Mouse (Mus musculus): ENCODE data around the gene Ier5. TPM values are rescaled to one million over a fixed set of nuclear protein-coding genes. Genes with fewer than 3 reads are reported as not detected.

Ier5 gene
- total and polyA plus RNA-seq, 3 experiments: 6.8 to 12.6 (median 7.8) TPM

GRCm38 (mm10) chr1:155086416-155086815 is 13.0 kb downstream of the Ier5 start:
- Histone ChIP-seq H3K4me1 (ENCODE audit: insufficient read depth, low read depth, low read length) (peaks cover 69% of the 10 kb centered on the region), H3K4me3 (ENCODE audit: low read depth, low read length) (no peak overlapping the region), H3K27me3 (ENCODE audit: insufficient read depth, low read length) (peaks cover 22% of the 10 kb centered on the region), H3K36me3 (replicated peaks) (no peaks in the 10 kb centered on the region), H3K9me3 (replicated peaks) (no peaks in the 10 kb centered on the region)
- ATAC-seq (ENCODE audit: extremely low read depth, insufficient number of reproducible peaks, low FRiP score, poor library complexity, severe bottlenecking): no peak
- TF ChIP-seq CTCF (IDR thresholded peaks at IDR 0.05; ENCODE audit: low read depth, low read length) (no peak), TAL1 (conservative IDR thresholded peaks at IDR 0.05; ENCODE audit: low read depth, low read length) (no peak), GATA2 (IDR thresholded peaks at IDR 0.05; ENCODE audit: borderline replicate concordance, low read depth, low read length) (no peak), GATA1 (IDR thresholded peaks at IDR 0.05; ENCODE audit: borderline replicate concordance, low read length) (no peak)
- no peak for DNase-seq (ENCODE audit: low spot score)

GRCm38 (mm10) chr1:155084839-155085238 is 14.6 kb downstream of the Ier5 start:
- no peaks in the 10 kb centered on the region for H3K9me3 ChIP-seq (replicated peaks)
- DNase-seq (ENCODE audit: low spot score) (no peak), ATAC-seq (ENCODE audit: extremely low read depth, insufficient number of reproducible peaks, low FRiP score, poor library complexity, severe bottlenecking) (no peak)
- H3K4me3 ChIP-seq (ENCODE audit: low read depth, low read length): no peak overlapping the region
- H3K36me3 ChIP-seq (replicated peaks): no peaks in the 10 kb centered on the region
- H3K27me3 ChIP-seq (ENCODE audit: insufficient read depth, low read length): peaks cover 21% of the 10 kb centered on the region
- TF ChIP-seq GATA1 (IDR thresholded peaks at IDR 0.05; ENCODE audit: borderline replicate concordance, low read length) (no peak), TAL1 (conservative IDR thresholded peaks at IDR 0.05; ENCODE audit: low read depth, low read length) (no peak), POLR2AphosphoS5 (IDR thresholded peaks at IDR 0.05; ENCODE audit: insufficient replicate concordance, low read depth, low read length) (no peak), CTCF (IDR thresholded peaks at IDR 0.05; ENCODE audit: low read depth, low read length) (no peak), GATA2 (IDR thresholded peaks at IDR 0.05; ENCODE audit: borderline replicate concordance, low read depth, low read length) (no peak)
- peaks cover 71% of the 10 kb centered on the region for H3K4me1 ChIP-seq (ENCODE audit: insufficient read depth, low read depth, low read length)

GRCm38 (mm10) chr1:155083271-155084265 is 15.9 kb downstream of the Ier5 start:
- peak overlapping the region; percentile 73 for H3K4me3 ChIP-seq (ENCODE audit: low read depth, low read length)
- H3K36me3 ChIP-seq (replicated peaks): no peaks in the 10 kb centered on the region
- no peaks in the 10 kb centered on the region for H3K9me3 ChIP-seq (replicated peaks)
- ATAC-seq (ENCODE audit: extremely low read depth, insufficient number of reproducible peaks, low FRiP score, poor library complexity, severe bottlenecking) (peak; percentile 60), DNase-seq (ENCODE audit: low spot score) (peak; percentile 81)
- peaks cover 62% of the 10 kb centered on the region for H3K4me1 ChIP-seq (ENCODE audit: insufficient read depth, low read depth, low read length)
- TF ChIP-seq POLR2AphosphoS5 (IDR thresholded peaks at IDR 0.05; ENCODE audit: insufficient replicate concordance, low read depth, low read length) (no peak), CTCF (IDR thresholded peaks at IDR 0.05; ENCODE audit: low read depth, low read length) (no peak), GATA2 (IDR thresholded peaks at IDR 0.05; ENCODE audit: borderline replicate concordance, low read depth, low read length) (no peak), TAL1 (conservative IDR thresholded peaks at IDR 0.05; ENCODE audit: low read depth, low read length) (no peak), GATA1 (IDR thresholded peaks at IDR 0.05; ENCODE audit: borderline replicate concordance, low read length) (no peak)
- H3K27me3 ChIP-seq (ENCODE audit: insufficient read depth, low read length): peaks cover 29% of the 10 kb centered on the region

GRCm38 (mm10) chr1:155082965-155083268 is 16.5 kb downstream of the Ier5 start:
- Histone ChIP-seq H3K36me3 (replicated peaks) (no peaks in the 10 kb centered on the region), H3K4me3 (ENCODE audit: low read depth, low read length) (peak overlapping the region; percentile 73), H3K4me1 (ENCODE audit: insufficient read depth, low read depth, low read length) (peaks cover 62% of the 10 kb centered on the region), H3K9me3 (replicated peaks) (no peaks in the 10 kb centered on the region), H3K27me3 (ENCODE audit: insufficient read depth, low read length) (peaks cover 34% of the 10 kb centered on the region)
- DNase-seq (ENCODE audit: low spot score) (peak; percentile 33), ATAC-seq (ENCODE audit: extremely low read depth, insufficient number of reproducible peaks, low FRiP score, poor library complexity, severe bottlenecking) (no peak)
- no peak for TF ChIP-seq CTCF (IDR thresholded peaks at IDR 0.05; ENCODE audit: low read depth, low read length)
- no peak for TF ChIP-seq POLR2AphosphoS5 (IDR thresholded peaks at IDR 0.05; ENCODE audit: insufficient replicate concordance, low read depth, low read length)
- no peak for TF ChIP-seq TAL1 (conservative IDR thresholded peaks at IDR 0.05; ENCODE audit: low read depth, low read length)
- no peak for TF ChIP-seq GATA2 (IDR thresholded peaks at IDR 0.05; ENCODE audit: borderline replicate concordance, low read depth, low read length)
- no peak for TF ChIP-seq GATA1 (IDR thresholded peaks at IDR 0.05; ENCODE audit: borderline replicate concordance, low read length)

GRCm38 (mm10) chr1:155082158-155082964 is 17.1 kb downstream of the Ier5 start:
- no peak for TF ChIP-seq TAL1 (conservative IDR thresholded peaks at IDR 0.05; ENCODE audit: low read depth, low read length)
- TF ChIP-seq GATA2 (IDR thresholded peaks at IDR 0.05; ENCODE audit: borderline replicate concordance, low read depth, low read length): no peak
- no peak for TF ChIP-seq POLR2AphosphoS5 (IDR thresholded peaks at IDR 0.05; ENCODE audit: insufficient replicate concordance, low read depth, low read length)
- no peak for TF ChIP-seq GATA1 (IDR thresholded peaks at IDR 0.05; ENCODE audit: borderline replicate concordance, low read length)
- no peak for TF ChIP-seq CTCF (IDR thresholded peaks at IDR 0.05; ENCODE audit: low read depth, low read length)
- Histone ChIP-seq H3K4me3 (ENCODE audit: low read depth, low read length) (peak overlapping the region; percentile 73; the same call in 1 of the 2 replicates), H3K27me3 (ENCODE audit: insufficient read depth, low read length) (peaks cover 39% of the 10 kb centered on the region), H3K9me3 (replicated peaks) (no peaks in the 10 kb centered on the region), H3K36me3 (replicated peaks) (no peaks in the 10 kb centered on the region), H3K4me1 (ENCODE audit: insufficient read depth, low read depth, low read length) (peaks cover 58% of the 10 kb centered on the region)
- ATAC-seq (ENCODE audit: extremely low read depth, insufficient number of reproducible peaks, low FRiP score, poor library complexity, severe bottlenecking) (no peak), DNase-seq (ENCODE audit: low spot score) (no peak)

GRCm38 (mm10) chr1:155077675-155078074 is 21.8 kb downstream of the Ier5 start:
- peaks cover 73% of the 10 kb centered on the region for H3K27me3 ChIP-seq (ENCODE audit: insufficient read depth, low read length)

More at GRCm38 (mm10) chr1:155077675-155078074, 21.8 kb downstream of the Ier5 start:
- Histone ChIP-seq H3K36me3 (replicated peaks) (no peaks in the 10 kb centered on the region), H3K9me3 (replicated peaks) (no peaks in the 10 kb centered on the region), H3K4me1 (ENCODE audit: insufficient read depth, low read depth, low read length) (peaks cover 29% of the 10 kb centered on the region), H3K4me3 (ENCODE audit: low read depth, low read length) (no peak overlapping the region)
- DNase-seq (ENCODE audit: low spot score): no peak
- TF ChIP-seq GATA2 (IDR thresholded peaks at IDR 0.05; ENCODE audit: borderline replicate concordance, low read depth, low read length) (no peak), TAL1 (conservative IDR thresholded peaks at IDR 0.05; ENCODE audit: low read depth, low read length) (no peak), CTCF (IDR thresholded peaks at IDR 0.05; ENCODE audit: low read depth, low read length) (no peak)
- no peak for ATAC-seq (ENCODE audit: extremely low read depth, insufficient number of reproducible peaks, low FRiP score, poor library complexity, severe bottlenecking)
